Mouse (Mus musculus) liver, adult 2 months (tissue): ENCODE measurements around the gene Nebl.

Experiments used
- CTCF ChIP-seq: fragments of 200-500 bp; IDR thresholded peaks from 2 replicates; pipeline ENCODE4 v1.5.1; 2011; ENCODE audit warnings: low read depth, low read length, control low read depth
- POLR2A ChIP-seq: fragments of 200-500 bp; IDR thresholded peaks from 2 replicates; pipeline ENCODE4 v1.6.1; 2011; ENCODE audit warnings: low read length, control low read depth; ENCODE audit not compliant: insufficient read depth; ENCODE audit errors: extremely low read depth

GRCm38 (mm10) chr2:17363337-17364216, 367.7 kb downstream of the Nebl start:
- TF ChIP-seq CTCF (no peak), POLR2A (no peak)
